Mouse (Mus musculus): ENCODE measurements at regions not wholly inside any gene's neighbourhood (a gene's known extent, or its start where the extent isn't known, plus 50 kb on each side); places are given as distances from the start of the nearest gene placed in this dataset.

DNA sequence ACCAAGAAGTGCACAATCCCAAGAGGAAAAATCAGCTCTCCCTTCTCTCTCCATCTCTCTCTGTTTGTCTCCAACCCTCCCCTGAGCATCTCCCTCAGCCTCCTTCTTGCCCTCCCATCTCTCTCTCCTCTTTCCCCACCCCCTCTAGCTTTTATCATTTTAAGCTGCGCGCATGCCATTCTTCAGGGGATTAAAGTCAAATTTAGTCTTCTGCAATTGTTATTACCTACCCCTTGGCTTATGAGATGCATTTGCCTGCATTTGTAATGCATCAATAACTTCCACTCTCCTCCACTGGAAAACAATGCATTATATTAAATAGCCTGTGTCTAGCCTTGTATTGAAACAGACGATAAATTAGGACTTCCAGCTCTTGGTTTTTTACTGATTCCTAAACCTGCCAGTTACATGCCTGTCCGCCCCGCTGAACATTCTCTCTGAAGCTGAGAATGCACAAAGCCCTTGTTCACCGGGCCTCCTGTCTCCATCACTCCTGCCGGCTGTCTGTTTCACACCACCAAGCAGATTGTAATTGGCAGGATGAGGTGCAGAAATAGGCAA lies 429.6 kb downstream of the Prss52 start:
- Histone ChIP-seq H3K4me3 (ENCODE audit: low read length) (no peak overlapping the region), H3K9me3 (ENCODE audit: control insufficient read depth, low read length) (no peaks in the 10 kb centered on the region), H3K9ac (ENCODE audit: low read depth, low read length) (no peak overlapping the region), H3K36me3 (ENCODE audit: control insufficient read depth, insufficient read depth, low read length) (no peaks in the 10 kb centered on the region), H3K4me1 (ENCODE audit: control insufficient read depth, insufficient read depth, low read length) (no peaks in the 10 kb centered on the region), H3K27ac (ENCODE audit: low read depth, low read length) (no peak overlapping the region), H3K4me2 (replicated peaks; ENCODE audit: low read depth, low read length) (no peak overlapping the region), H3K27me3 (ENCODE audit: control insufficient read depth, insufficient read depth, low read length) (no peaks in the 10 kb centered on the region)
- 40% methylated on average over 7 of the region's 7 CpGs for WGBS
- ATAC-seq (ENCODE audit: low FRiP score, low TSS enrichment) = no peak

DNA sequence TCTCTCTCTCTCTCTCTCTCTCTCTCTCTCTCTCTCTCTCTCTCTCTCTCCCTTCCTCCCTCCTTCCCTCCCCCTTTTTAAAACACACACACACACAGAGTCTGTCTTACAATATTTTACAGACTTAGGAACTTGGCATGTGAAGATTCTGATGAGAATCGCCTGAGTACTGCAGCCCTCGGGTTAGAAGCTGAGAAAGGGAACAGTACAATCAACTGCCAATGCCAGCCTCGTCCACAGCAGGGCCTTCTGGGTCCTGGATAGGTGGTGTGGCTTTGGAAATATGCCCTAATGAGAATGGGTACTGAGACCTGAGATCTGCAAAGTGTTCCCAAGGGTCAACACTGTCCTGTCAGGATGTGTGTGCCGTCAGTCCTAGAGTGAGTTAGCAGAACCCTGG lies 430.1 kb downstream of the Prss52 start:
- Histone ChIP-seq H3K4me1 (ENCODE audit: control insufficient read depth, insufficient read depth, low read length) (no peaks in the 10 kb centered on the region), H3K27ac (ENCODE audit: low read depth, low read length) (no peak overlapping the region), H3K4me3 (ENCODE audit: low read length) (no peak overlapping the region), H3K9me3 (ENCODE audit: control insufficient read depth, low read length) (no peaks in the 10 kb centered on the region), H3K9ac (ENCODE audit: low read depth, low read length) (no peak overlapping the region), H3K36me3 (ENCODE audit: control insufficient read depth, insufficient read depth, low read length) (no peaks in the 10 kb centered on the region), H3K27me3 (ENCODE audit: control insufficient read depth, insufficient read depth, low read length) (no peaks in the 10 kb centered on the region), H3K4me2 (replicated peaks; ENCODE audit: low read depth, low read length) (no peak overlapping the region)
- WGBS = 49% methylated on average over 4 of the region's 4 CpGs
- ATAC-seq (ENCODE audit: low FRiP score, low TSS enrichment) = no peak

DNA sequence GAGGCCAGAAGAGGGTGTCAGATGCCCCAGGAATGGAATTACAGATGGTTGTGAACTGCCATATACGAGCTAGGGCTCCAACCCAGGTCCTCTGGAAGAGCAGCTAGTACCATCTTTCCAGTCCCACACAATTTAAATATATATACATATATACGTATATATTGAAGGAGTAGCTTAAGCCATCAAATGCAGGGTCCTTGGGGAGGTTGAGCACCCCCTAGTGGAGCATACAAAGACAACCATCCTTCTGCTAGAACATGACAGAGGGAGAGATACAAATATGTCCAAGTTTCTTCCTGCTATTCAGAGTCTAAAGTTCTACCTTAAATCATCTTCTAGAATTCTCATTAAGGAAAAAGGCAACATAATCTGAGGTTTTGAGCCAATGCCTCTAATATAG lies 435.4 kb downstream of the Prss52 start:
- no peak overlapping the region for H3K27ac ChIP-seq (ENCODE audit: low read depth, low read length)
- no peak overlapping the region for H3K4me3 ChIP-seq (ENCODE audit: low read length)
- WGBS = 64% methylated on average over 2 of the region's 2 CpGs
- no peak overlapping the region for H3K9ac ChIP-seq (ENCODE audit: low read depth, low read length)
- no peak for ATAC-seq (ENCODE audit: low FRiP score, low TSS enrichment)
- no peaks in the 10 kb centered on the region for H3K4me1 ChIP-seq (ENCODE audit: control insufficient read depth, insufficient read depth, low read length)
- no peaks in the 10 kb centered on the region for H3K36me3 ChIP-seq (ENCODE audit: control insufficient read depth, insufficient read depth, low read length)
- no peak overlapping the region for H3K4me2 ChIP-seq (replicated peaks; ENCODE audit: low read depth, low read length)
- no peaks in the 10 kb centered on the region for H3K27me3 ChIP-seq (ENCODE audit: control insufficient read depth, insufficient read depth, low read length)
- H3K9me3 ChIP-seq (ENCODE audit: control insufficient read depth, low read length) = no peaks in the 10 kb centered on the region

DNA sequence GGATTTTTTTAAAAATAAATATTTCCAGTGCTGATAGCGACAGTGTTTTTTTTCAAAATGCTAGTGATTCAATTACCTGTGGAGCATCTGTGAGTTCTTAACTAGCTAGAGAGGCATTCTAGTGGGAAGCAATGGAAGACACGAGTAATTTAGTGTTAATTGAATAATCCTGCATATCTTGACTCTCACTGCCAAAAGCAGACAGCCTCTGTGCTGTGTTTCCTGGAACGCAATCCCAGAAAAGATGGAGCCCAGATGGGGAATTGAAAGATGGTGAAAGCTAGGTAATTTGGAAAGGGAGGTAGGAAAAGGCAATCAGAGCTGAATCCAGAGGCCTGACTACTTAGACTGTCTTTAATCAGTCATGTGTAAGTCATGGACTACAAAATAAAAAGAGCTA lies 441.0 kb downstream of the Prss52 start:
- Histone ChIP-seq H3K4me2 (replicated peaks; ENCODE audit: low read depth, low read length) (no peak overlapping the region), H3K27ac (ENCODE audit: low read depth, low read length) (no peak overlapping the region), H3K4me1 (ENCODE audit: control insufficient read depth, insufficient read depth, low read length) (no peaks in the 10 kb centered on the region), H3K27me3 (ENCODE audit: control insufficient read depth, insufficient read depth, low read length) (no peaks in the 10 kb centered on the region), H3K9me3 (ENCODE audit: control insufficient read depth, low read length) (no peaks in the 10 kb centered on the region), H3K4me3 (ENCODE audit: low read length) (no peak overlapping the region), H3K36me3 (ENCODE audit: control insufficient read depth, insufficient read depth, low read length) (no peaks in the 10 kb centered on the region), H3K9ac (ENCODE audit: low read depth, low read length) (no peak overlapping the region)
- WGBS = 74% methylated on average over 3 of the region's 3 CpGs
- no peak for ATAC-seq (ENCODE audit: low FRiP score, low TSS enrichment)

- Histone ChIP-seq H3K4me2 (replicated peaks; ENCODE audit: low read depth, low read length) (no peak overlapping the region), H3K27ac (ENCODE audit: low read depth, low read length) (no peak overlapping the region), H3K9ac (ENCODE audit: low read depth, low read length) (no peak overlapping the region), H3K27me3 (ENCODE audit: control insufficient read depth, insufficient read depth, low read length) (no peaks in the 10 kb centered on the region), H3K4me3 (ENCODE audit: low read length) (no peak overlapping the region), H3K36me3 (ENCODE audit: control insufficient read depth, insufficient read depth, low read length) (no peaks in the 10 kb centered on the region), H3K4me1 (ENCODE audit: control insufficient read depth, insufficient read depth, low read length) (no peaks in the 10 kb centered on the region), H3K9me3 (ENCODE audit: control insufficient read depth, low read length) (no peaks in the 10 kb centered on the region)
- ATAC-seq (ENCODE audit: low FRiP score, low TSS enrichment) = 0 out of 2 replicates have a peak, but pooled peaks have one; percentile 52
- 2% methylated on average over 4 of the region's 4 CpGs for WGBS
These were observed 442.7 kb downstream of the Prss52 start for GRCm38 (mm10) chr14:64546787-64547186.

- H3K36me3 ChIP-seq (ENCODE audit: control insufficient read depth, insufficient read depth, low read length) = no peaks in the 10 kb centered on the region
- H3K4me3 ChIP-seq (ENCODE audit: low read length) = no peak overlapping the region
- H3K27me3 ChIP-seq (ENCODE audit: control insufficient read depth, insufficient read depth, low read length) = no peaks in the 10 kb centered on the region
- no peak overlapping the region for H3K27ac ChIP-seq (ENCODE audit: low read depth, low read length)
- H3K4me2 ChIP-seq (replicated peaks; ENCODE audit: low read depth, low read length) = no peak overlapping the region
- no peaks in the 10 kb centered on the region for H3K9me3 ChIP-seq (ENCODE audit: control insufficient read depth, low read length)
- no peaks in the 10 kb centered on the region for H3K4me1 ChIP-seq (ENCODE audit: control insufficient read depth, insufficient read depth, low read length)
- H3K9ac ChIP-seq (ENCODE audit: low read depth, low read length) = no peak overlapping the region
- ATAC-seq (ENCODE audit: low FRiP score, low TSS enrichment) = no peak
- WGBS = 71% methylated on average over 4 of the region's 4 CpGs
These were observed 448.9 kb downstream of the Prss52 start for GRCm38 (mm10) chr14:64552951-64553350.

GRCm38 (mm10) chr14:64556042-64556441 lies 452.0 kb downstream of the Prss52 start:
- no peaks in the 10 kb centered on the region for H3K9me3 ChIP-seq (ENCODE audit: control insufficient read depth, low read length)
- WGBS = 89% methylated on average over 7 of the region's 7 CpGs
- ATAC-seq (ENCODE audit: low FRiP score, low TSS enrichment) = no peak

GRCm38 (mm10) chr14:64557453-64557852 lies 453.4 kb downstream of the Prss52 start:
- Histone ChIP-seq H3K27ac (ENCODE audit: low read depth, low read length) (no peak overlapping the region), H3K4me2 (replicated peaks; ENCODE audit: low read depth, low read length) (no peak overlapping the region), H3K9ac (ENCODE audit: low read depth, low read length) (no peak overlapping the region), H3K4me3 (ENCODE audit: low read length) (no peak overlapping the region), H3K9me3 (ENCODE audit: control insufficient read depth, low read length) (no peaks in the 10 kb centered on the region), H3K36me3 (ENCODE audit: control insufficient read depth, insufficient read depth, low read length) (no peaks in the 10 kb centered on the region), H3K4me1 (ENCODE audit: control insufficient read depth, insufficient read depth, low read length) (no peaks in the 10 kb centered on the region), H3K27me3 (ENCODE audit: control insufficient read depth, insufficient read depth, low read length) (no peaks in the 10 kb centered on the region)
- no peak for ATAC-seq (ENCODE audit: low FRiP score, low TSS enrichment)
- WGBS = 65% methylated on average over 6 of the region's 6 CpGs

More at GRCm38 (mm10) chr14:64556042-64556441, 452.0 kb downstream of the Prss52 start:
- H3K4me3 ChIP-seq (ENCODE audit: low read length) = no peak overlapping the region
- H3K27me3 ChIP-seq (ENCODE audit: control insufficient read depth, insufficient read depth, low read length) = no peaks in the 10 kb centered on the region
- no peak overlapping the region for H3K4me2 ChIP-seq (replicated peaks; ENCODE audit: low read depth, low read length)
- H3K4me1 ChIP-seq (ENCODE audit: control insufficient read depth, insufficient read depth, low read length) = no peaks in the 10 kb centered on the region
- no peak overlapping the region for H3K27ac ChIP-seq (ENCODE audit: low read depth, low read length)
- H3K9ac ChIP-seq (ENCODE audit: low read depth, low read length) = no peak overlapping the region
- H3K36me3 ChIP-seq (ENCODE audit: control insufficient read depth, insufficient read depth, low read length) = no peaks in the 10 kb centered on the region

- Histone ChIP-seq H3K9ac (ENCODE audit: low read depth, low read length) (no peak overlapping the region), H3K4me2 (replicated peaks; ENCODE audit: low read depth, low read length) (no peak overlapping the region), H3K27me3 (ENCODE audit: control insufficient read depth, insufficient read depth, low read length) (no peaks in the 10 kb centered on the region), H3K9me3 (ENCODE audit: control insufficient read depth, low read length) (no peaks in the 10 kb centered on the region), H3K36me3 (ENCODE audit: control insufficient read depth, insufficient read depth, low read length) (no peaks in the 10 kb centered on the region), H3K27ac (ENCODE audit: low read depth, low read length) (no peak overlapping the region), H3K4me3 (ENCODE audit: low read length) (no peak overlapping the region), H3K4me1 (ENCODE audit: control insufficient read depth, insufficient read depth, low read length) (no peaks in the 10 kb centered on the region)
- no peak for ATAC-seq (ENCODE audit: low FRiP score, low TSS enrichment)
- WGBS = 9% methylated on average over 6 of the region's 6 CpGs
These were observed 464.6 kb downstream of the Prss52 start for GRCm38 (mm10) chr14:64568689-64569088.
